Mouse (Mus musculus): ENCODE measurements at regions not wholly inside any gene's neighbourhood (a gene's known extent, or its start where the extent isn't known, plus 50 kb on each side); places are given as distances from the start of the nearest gene placed in this dataset.
"Not testable (repeated sequence)": the region's sequence is repeated elsewhere in the genome, so short reads cannot be mapped to it uniquely, and the experiment has no call there.

GRCm38 (mm10) chr10:118603857-118604414, 163.1 kb downstream of the Ifng start:
- DNase-seq, result no peak

GRCm38 (mm10) chr10:118605156-118605821, 164.4 kb downstream of the Ifng start:
- DNase-seq, result no peak

GRCm38 (mm10) chr10:118607418-118607817, 166.6 kb downstream of the Ifng start:
- no peak for DNase-seq

- DNase-seq, result no peak
Measured at GRCm38 (mm10) chr10:118608376-118609145, 167.7 kb downstream of the Ifng start.

- no peak for DNase-seq
Measured at GRCm38 (mm10) chr10:118609157-118609556, 168.3 kb downstream of the Ifng start.

GRCm38 (mm10) chr10:118610868-118611461, 170.1 kb downstream of the Ifng start:
- no peak for DNase-seq

GRCm38 (mm10) chr10:118612091-118612490, 171.2 kb downstream of the Ifng start:
- DNase-seq, result no peak

- no peak for DNase-seq
Measured at GRCm38 (mm10) chr10:118613056-118613695, 172.3 kb downstream of the Ifng start.

GRCm38 (mm10) chr10:118614251-118614865, 173.5 kb downstream of the Ifng start:
- no peak for DNase-seq

- no peak for DNase-seq
Measured at GRCm38 (mm10) chr10:118615131-118616020, 174.5 kb downstream of the Ifng start.

- no peak for DNase-seq
Measured at GRCm38 (mm10) chr10:118616031-118616615, 175.3 kb downstream of the Ifng start.

GRCm38 (mm10) chr10:118617291-118618044, 176.6 kb downstream of the Ifng start:
- no peak for DNase-seq

- DNase-seq, result not testable (repeated sequence)
Measured at GRCm38 (mm10) chr10:118618251-118618650, 177.4 kb downstream of the Ifng start.

GRCm38 (mm10) chr10:118618766-118619600, 178.1 kb downstream of the Ifng start:
- no peak for DNase-seq

GRCm38 (mm10) chr10:118619601-118620000, 178.8 kb downstream of the Ifng start:
- no peak for DNase-seq

- DNase-seq, result no peak
Measured at GRCm38 (mm10) chr10:118620611-118621010, 179.8 kb downstream of the Ifng start.

GRCm38 (mm10) chr10:118621546-118621945, 180.7 kb downstream of the Ifng start:
- DNase-seq, result no peak

GRCm38 (mm10) chr10:118622131-118622530, 181.3 kb downstream of the Ifng start:
- DNase-seq, result no peak

- DNase-seq, result no peak
Measured at GRCm38 (mm10) chr10:118622916-118623315, 182.1 kb downstream of the Ifng start.
